Mouse (Mus musculus): ENCODE results near the gene Rexo5. TPM values are rescaled to one million over a fixed set of nuclear protein-coding genes. Genes with fewer than 3 reads are reported as not detected.

Gene Rexo5
- total and polyA plus RNA-seq, 2 experiments from 2014 or later: 3.5 to 4.5 TPM

GRCm38 (mm10) chr7:119892198-119892597 is 98.4 kb downstream of the Rexo5 start:
- DNase-seq (ENCODE audit: low spot score) (no peak), ATAC-seq (ENCODE audit: insufficient read depth, low read depth) (no peak)
- Histone ChIP-seq H3K27ac (ENCODE audit: low read depth) (no peak overlapping the region), H3K4me1 (ENCODE audit: control insufficient read depth, insufficient read depth) (peaks cover 13% of the 10 kb centered on the region; the same call in 1 of the 2 replicates), H3K36me3 (replicated peaks; ENCODE audit: control insufficient read depth, insufficient read depth, low read length) (no peaks in the 10 kb centered on the region), H3K4me3 (ENCODE audit: low read depth, low read length) (no peak overlapping the region), H3K9me3 (replicated peaks; ENCODE audit: control insufficient read depth, low read length) (no peaks in the 10 kb centered on the region), H3K4me2 (ENCODE audit: low read depth, low read length) (no peak overlapping the region), H3K27me3 (ENCODE audit: control insufficient read depth, insufficient read depth, low read length) (no peaks in the 10 kb centered on the region), H3K9ac (replicated peaks; ENCODE audit: low read depth, low read length) (no peak overlapping the region)
- TF ChIP-seq EP300 (IDR thresholded peaks at IDR 0.05; ENCODE audit: low read depth): no peak
- TF ChIP-seq CTCF (IDR thresholded peaks at IDR 0.05; ENCODE audit: low read depth): no peak
- 85% methylated on average over 1 of the region's 1 CpGs for WGBS

- no peak overlapping the region for H3K9ac ChIP-seq (replicated peaks; ENCODE audit: low read depth, low read length)
- H3K36me3 ChIP-seq (replicated peaks; ENCODE audit: control insufficient read depth, insufficient read depth, low read length): no peaks in the 10 kb centered on the region
- DNase-seq (ENCODE audit: low spot score) (no peak), ATAC-seq (ENCODE audit: insufficient read depth, low read depth) (no peak)
- no peaks in the 10 kb centered on the region for H3K27me3 ChIP-seq (ENCODE audit: control insufficient read depth, insufficient read depth, low read length)
- TF ChIP-seq EP300 (IDR thresholded peaks at IDR 0.05; ENCODE audit: low read depth) (no peak), CTCF (IDR thresholded peaks at IDR 0.05; ENCODE audit: low read depth) (no peak)
- peaks cover 11% of the 10 kb centered on the region; the same call in 1 of the 2 replicates for H3K4me1 ChIP-seq (ENCODE audit: control insufficient read depth, insufficient read depth)
- no peak overlapping the region for H3K4me3 ChIP-seq (ENCODE audit: low read depth, low read length)
- no peak overlapping the region for H3K27ac ChIP-seq (ENCODE audit: low read depth)
- no peak overlapping the region for H3K4me2 ChIP-seq (ENCODE audit: low read depth, low read length)
- WGBS: 79% methylated on average over 4 of the region's 4 CpGs
- H3K9me3 ChIP-seq (replicated peaks; ENCODE audit: control insufficient read depth, low read length): no peaks in the 10 kb centered on the region
Observed at GRCm38 (mm10) chr7:119892742-119893141, 98.9 kb downstream of the Rexo5 start.

GRCm38 (mm10) chr7:119894818-119895544 is 101.2 kb downstream of the Rexo5 start:
- 1% methylated on average over 14 of the region's 15 CpGs for WGBS
- ATAC-seq (ENCODE audit: insufficient read depth, low read depth): peak; percentile 9
- DNase-seq (ENCODE audit: low spot score): no peak

GRCm38 (mm10) chr7:119895639-119896512 is 102.1 kb downstream of the Rexo5 start, which contains the start of the genes Lyrm1 and Dcun1d3:
Gene Lyrm1, plus strand, starts transcription at chr7:119895861.
Gene Dcun1d3, minus strand, starts transcription at chr7:119896298.
- H3K4me3 ChIP-seq (ENCODE audit: low read depth, low read length): peak within 1 kb of the TSS; percentile 70
- no peaks in the 10 kb centered on the region for H3K27me3 ChIP-seq (ENCODE audit: control insufficient read depth, insufficient read depth, low read length)
- no peaks in the 10 kb centered on the region for H3K9me3 ChIP-seq (replicated peaks; ENCODE audit: control insufficient read depth, low read length)
- WGBS: under 1% methylated on average over 61 of the region's 63 CpGs
- peak; percentile 55; the same call in 1 of the 2 replicates for TF ChIP-seq EP300 (IDR thresholded peaks at IDR 0.05; ENCODE audit: low read depth)
- no peak for TF ChIP-seq CTCF (IDR thresholded peaks at IDR 0.05; ENCODE audit: low read depth)
- peak within 1 kb of the TSS; percentile 75 for H3K4me2 ChIP-seq (ENCODE audit: low read depth, low read length)
- ATAC-seq (ENCODE audit: insufficient read depth, low read depth) (peak; percentile 99), DNase-seq (ENCODE audit: low spot score) (peak; percentile 99)
- peak within 1 kb of the TSS; percentile 71 for H3K9ac ChIP-seq (replicated peaks; ENCODE audit: low read depth, low read length)
- H3K4me1 ChIP-seq (ENCODE audit: control insufficient read depth, insufficient read depth): peaks cover 10% of the 10 kb centered on the region; the same call in 1 of the 2 replicates
- H3K36me3 ChIP-seq (replicated peaks; ENCODE audit: control insufficient read depth, insufficient read depth, low read length): no peaks in the 10 kb centered on the region
- H3K27ac ChIP-seq (ENCODE audit: low read depth): peak within 1 kb of the TSS; percentile 95

More at GRCm38 (mm10) chr7:119894818-119895544, 101.2 kb downstream of the Rexo5 start:
- Histone ChIP-seq H3K4me2 (ENCODE audit: low read depth, low read length) (peak overlapping the region; percentile 75), H3K36me3 (replicated peaks; ENCODE audit: control insufficient read depth, insufficient read depth, low read length) (no peaks in the 10 kb centered on the region), H3K4me3 (ENCODE audit: low read depth, low read length) (peak overlapping the region; percentile 70), H3K9me3 (replicated peaks; ENCODE audit: control insufficient read depth, low read length) (no peaks in the 10 kb centered on the region), H3K9ac (replicated peaks; ENCODE audit: low read depth, low read length) (peak overlapping the region; percentile 71), H3K27me3 (ENCODE audit: control insufficient read depth, insufficient read depth, low read length) (no peaks in the 10 kb centered on the region), H3K27ac (ENCODE audit: low read depth) (peak overlapping the region; percentile 95), H3K4me1 (ENCODE audit: control insufficient read depth, insufficient read depth) (peaks cover 10% of the 10 kb centered on the region; the same call in 1 of the 2 replicates)
- TF ChIP-seq EP300 (IDR thresholded peaks at IDR 0.05; ENCODE audit: low read depth): no peak

GRCm38 (mm10) chr7:119897521-119898109 is 103.8 kb downstream of the Rexo5 start:
- Histone ChIP-seq H3K4me2 (ENCODE audit: low read depth, low read length) (no peak overlapping the region), H3K27me3 (ENCODE audit: control insufficient read depth, insufficient read depth, low read length) (no peaks in the 10 kb centered on the region), H3K9ac (replicated peaks; ENCODE audit: low read depth, low read length) (no peak overlapping the region), H3K4me1 (ENCODE audit: control insufficient read depth, insufficient read depth) (peaks cover 10% of the 10 kb centered on the region; the same call in 1 of the 2 replicates), H3K4me3 (ENCODE audit: low read depth, low read length) (no peak overlapping the region), H3K9me3 (replicated peaks; ENCODE audit: control insufficient read depth, low read length) (no peaks in the 10 kb centered on the region), H3K27ac (ENCODE audit: low read depth) (no peak overlapping the region), H3K36me3 (replicated peaks; ENCODE audit: control insufficient read depth, insufficient read depth, low read length) (no peaks in the 10 kb centered on the region)
- WGBS: 85% methylated on average over 8 of the region's 8 CpGs
- ATAC-seq (ENCODE audit: insufficient read depth, low read depth) (no peak), DNase-seq (ENCODE audit: low spot score) (no peak)
- no peak for TF ChIP-seq CTCF (IDR thresholded peaks at IDR 0.05; ENCODE audit: low read depth)
- TF ChIP-seq EP300 (IDR thresholded peaks at IDR 0.05; ENCODE audit: low read depth): no peak

Data from heart, postnatal 0 days (tissue).